Mouse (Mus musculus): ENCODE results near the gene Ip6k2. TPM values are rescaled to one million over a fixed set of nuclear protein-coding genes. Genes with fewer than 3 reads are reported as not detected.

The Ip6k2 gene
- 41.5 and 54.6 TPM in 2 replicates for total RNA-seq (2023)

GRCm38 (mm10) chr9:108783548-108784463 lies at the start of gene Ip6k2:
Gene Ip6k2, plus strand, starts transcription at chr9:108783796.

GRCm38 (mm10) chr9:108808163-108808665 lies 24.6 kb downstream of the Ip6k2 start, which contains the start of gene Nckipsd:
Gene Nckipsd, plus strand, starts transcription at chr9:108808368.

GRCm38 (mm10) chr9:108825820-108826699 lies 42.5 kb downstream of the Ip6k2 start, which contains the start of gene Celsr3:
Gene Celsr3, plus strand, starts transcription at chr9:108826320.

GRCm38 (mm10) chr9:108852976-108853375 lies 69.4 kb downstream of the Ip6k2 start, which contains the start of gene Slc26a6:
Gene Slc26a6, plus strand, starts transcription at chr9:108853283.

Other genes starting within 250 kb of the Ip6k2 start
- 71.0 and 72.2 TPM in 2 replicates for gene Impdh2, start 223.5 kb upstream of the Ip6k2 start, total RNA-seq (2023)
- 21.4 and 26.7 TPM in 2 replicates for gene Ndufaf3, start 216.4 kb upstream of the Ip6k2 start, total RNA-seq (2023)
- gene Dalrd3, start 213.9 kb upstream of the Ip6k2 start, total RNA-seq (2023): 23.0 and 31.6 TPM in 2 replicates
- gene Wdr6, start 205.1 kb upstream of the Ip6k2 start, total RNA-seq (2023): 2.0 and 3.8 TPM in 2 replicates
- gene P4htm, start 186.1 kb upstream of the Ip6k2 start, total RNA-seq (2023): 0.43 and 0.66 TPM in 2 replicates
- gene Arih2, start 134.4 kb upstream of the Ip6k2 start, total RNA-seq (2023): 164 and 261 TPM in 2 replicates
- 26.1 and 28.4 TPM in 2 replicates for gene Slc25a20, start 121.7 kb upstream of the Ip6k2 start, total RNA-seq (2023)
- gene Prkar2a, start 94.5 kb upstream of the Ip6k2 start, total RNA-seq (2023): 10.8 and 13.2 TPM in 2 replicates
- 6.0 and 8.7 TPM in 2 replicates for gene Nckipsd, start 24.6 kb downstream of the Ip6k2 start, total RNA-seq (2023)
- gene Celsr3, start 42.5 kb downstream of the Ip6k2 start, total RNA-seq (2023): 78.0 and 149 TPM in 2 replicates
- gene Slc26a6, start 69.5 kb downstream of the Ip6k2 start, total RNA-seq (2023): 8.0 and 8.1 TPM in 2 replicates
- not detected in 2 replicates for gene Tmem89, start 130.8 kb downstream of the Ip6k2 start, total RNA-seq (2023)
- 139 and 161 TPM in 2 replicates for gene Uqcrc1, start 152.8 kb downstream of the Ip6k2 start, total RNA-seq (2023)
- gene Col7a1, start 169.8 kb downstream of the Ip6k2 start, total RNA-seq (2023): 4.3 and 4.7 TPM in 2 replicates
- not detected in 2 replicates for gene Ucn2, start 202.2 kb downstream of the Ip6k2 start, total RNA-seq (2023)
- gene Pfkfb4, start 208.0 kb downstream of the Ip6k2 start, total RNA-seq (2023): 177 and 195 TPM in 2 replicates

All from neutrophil, adult 65 days (primary cell).